Mouse (Mus musculus): Measurements from ENCODE around the gene Pitpnm2. TPM values are rescaled to one million over a fixed set of nuclear protein-coding genes. Genes with fewer than 3 reads are reported as not detected.

The Pitpnm2 gene
- polyA plus RNA-seq, 1 experiment from 2014 or later: 3.4 TPM

GRCm38 (mm10) chr5:124244449-124244848 lies 5.1 kb downstream of the Pitpnm2 start:
- WGBS: 94% methylated on average over 8 of the region's 8 CpGs
- no peak for ATAC-seq (replicated peaks; ENCODE audit: insufficient number of reproducible peaks, low FRiP score, low TSS enrichment, low read depth)

GRCm38 (mm10) chr5:124243236-124243901 lies 6.2 kb downstream of the Pitpnm2 start:
- no peaks in the 10 kb centered on the region for H3K27me3 ChIP-seq (ENCODE audit: control insufficient read depth, insufficient read depth, low read length)
- H3K4me1 ChIP-seq (ENCODE audit: control insufficient read depth, insufficient read depth, low read length): peaks cover 3% of the 10 kb centered on the region; the same call in 1 of the 2 replicates
- ATAC-seq (replicated peaks; ENCODE audit: insufficient number of reproducible peaks, low FRiP score, low TSS enrichment, low read depth) (no peak), DNase-seq (ENCODE audit: low spot score) (no peak)
- no peak overlapping the region for H3K4me2 ChIP-seq (ENCODE audit: low read depth, low read length)
- H3K9me3 ChIP-seq (replicated peaks; ENCODE audit: control insufficient read depth, low read length): no peaks in the 10 kb centered on the region
- no peak overlapping the region for H3K9ac ChIP-seq (replicated peaks; ENCODE audit: low read length)
- no peak overlapping the region for H3K27ac ChIP-seq (replicated peaks; ENCODE audit: low read depth, low read length)
- no peak overlapping the region for H3K4me3 ChIP-seq (ENCODE audit: low read depth, low read length)
- 88% methylated on average over 9 of the region's 9 CpGs for WGBS
- no peaks in the 10 kb centered on the region for H3K36me3 ChIP-seq (replicated peaks; ENCODE audit: control insufficient read depth, insufficient read depth, low read depth, low read length)

More at GRCm38 (mm10) chr5:124244449-124244848, 5.1 kb downstream of the Pitpnm2 start:
- Histone ChIP-seq H3K4me1 (ENCODE audit: control insufficient read depth, insufficient read depth, low read length) (peaks cover 3% of the 10 kb centered on the region; the same call in 1 of the 2 replicates), H3K4me3 (ENCODE audit: low read depth, low read length) (no peak overlapping the region), H3K9me3 (replicated peaks; ENCODE audit: control insufficient read depth, low read length) (no peaks in the 10 kb centered on the region), H3K27ac (replicated peaks; ENCODE audit: low read depth, low read length) (no peak overlapping the region), H3K4me2 (ENCODE audit: low read depth, low read length) (no peak overlapping the region), H3K27me3 (ENCODE audit: control insufficient read depth, insufficient read depth, low read length) (no peaks in the 10 kb centered on the region), H3K36me3 (replicated peaks; ENCODE audit: control insufficient read depth, insufficient read depth, low read depth, low read length) (no peaks in the 10 kb centered on the region), H3K9ac (replicated peaks; ENCODE audit: low read length) (no peak overlapping the region)
- no peak for DNase-seq (ENCODE audit: low spot score)

GRCm38 (mm10) chr5:124241686-124242444 lies 7.7 kb downstream of the Pitpnm2 start:
- 41% methylated on average over 10 of the region's 10 CpGs for WGBS
- Histone ChIP-seq H3K27me3 (ENCODE audit: control insufficient read depth, insufficient read depth, low read length) (no peaks in the 10 kb centered on the region), H3K36me3 (replicated peaks; ENCODE audit: control insufficient read depth, insufficient read depth, low read depth, low read length) (no peaks in the 10 kb centered on the region), H3K4me3 (ENCODE audit: low read depth, low read length) (no peak overlapping the region), H3K27ac (replicated peaks; ENCODE audit: low read depth, low read length) (no peak overlapping the region), H3K4me1 (ENCODE audit: control insufficient read depth, insufficient read depth, low read length) (peaks cover 3% of the 10 kb centered on the region; the same call in 1 of the 2 replicates), H3K4me2 (ENCODE audit: low read depth, low read length) (no peak overlapping the region), H3K9me3 (replicated peaks; ENCODE audit: control insufficient read depth, low read length) (no peaks in the 10 kb centered on the region), H3K9ac (replicated peaks; ENCODE audit: low read length) (no peak overlapping the region)
- DNase-seq (ENCODE audit: low spot score): peak; percentile 13
- ATAC-seq (replicated peaks; ENCODE audit: insufficient number of reproducible peaks, low FRiP score, low TSS enrichment, low read depth): no peak

GRCm38 (mm10) chr5:124240841-124241685 lies 8.5 kb downstream of the Pitpnm2 start:
- no peak overlapping the region for H3K4me2 ChIP-seq (ENCODE audit: low read depth, low read length)
- DNase-seq (ENCODE audit: low spot score) (peak; percentile 14), ATAC-seq (replicated peaks; ENCODE audit: insufficient number of reproducible peaks, low FRiP score, low TSS enrichment, low read depth) (peak; percentile 58; the same call in 1 of the 2 replicates)
- no peaks in the 10 kb centered on the region for H3K27me3 ChIP-seq (ENCODE audit: control insufficient read depth, insufficient read depth, low read length)
- no peak overlapping the region for H3K9ac ChIP-seq (replicated peaks; ENCODE audit: low read length)
- H3K36me3 ChIP-seq (replicated peaks; ENCODE audit: control insufficient read depth, insufficient read depth, low read depth, low read length): no peaks in the 10 kb centered on the region
- no peak overlapping the region for H3K4me3 ChIP-seq (ENCODE audit: low read depth, low read length)
- H3K9me3 ChIP-seq (replicated peaks; ENCODE audit: control insufficient read depth, low read length): no peaks in the 10 kb centered on the region
- peaks cover 3% of the 10 kb centered on the region; the same call in 1 of the 2 replicates for H3K4me1 ChIP-seq (ENCODE audit: control insufficient read depth, insufficient read depth, low read length)
- 36% methylated on average over 22 of the region's 22 CpGs for WGBS
- H3K27ac ChIP-seq (replicated peaks; ENCODE audit: low read depth, low read length): no peak overlapping the region

GRCm38 (mm10) chr5:124236180-124236579 lies 13.4 kb downstream of the Pitpnm2 start:
- no peaks in the 10 kb centered on the region for H3K9me3 ChIP-seq (replicated peaks; ENCODE audit: control insufficient read depth, low read length)
- no peak overlapping the region for H3K4me2 ChIP-seq (ENCODE audit: low read depth, low read length)
- no peak overlapping the region for H3K9ac ChIP-seq (replicated peaks; ENCODE audit: low read length)
- H3K36me3 ChIP-seq (replicated peaks; ENCODE audit: control insufficient read depth, insufficient read depth, low read depth, low read length): no peaks in the 10 kb centered on the region
- H3K27ac ChIP-seq (replicated peaks; ENCODE audit: low read depth, low read length): no peak overlapping the region
- H3K27me3 ChIP-seq (ENCODE audit: control insufficient read depth, insufficient read depth, low read length): no peaks in the 10 kb centered on the region
- H3K4me3 ChIP-seq (ENCODE audit: low read depth, low read length): no peak overlapping the region
- WGBS: 81% methylated on average over 4 of the region's 4 CpGs
- H3K4me1 ChIP-seq (ENCODE audit: control insufficient read depth, insufficient read depth, low read length): no peaks in the 10 kb centered on the region
- no peak for ATAC-seq (replicated peaks; ENCODE audit: insufficient number of reproducible peaks, low FRiP score, low TSS enrichment, low read depth)
- DNase-seq (ENCODE audit: low spot score): no peak

GRCm38 (mm10) chr5:124234778-124235177 lies 14.8 kb downstream of the Pitpnm2 start:
- Histone ChIP-seq H3K36me3 (replicated peaks; ENCODE audit: control insufficient read depth, insufficient read depth, low read depth, low read length) (no peaks in the 10 kb centered on the region), H3K27ac (replicated peaks; ENCODE audit: low read depth, low read length) (no peak overlapping the region), H3K4me1 (ENCODE audit: control insufficient read depth, insufficient read depth, low read length) (no peaks in the 10 kb centered on the region), H3K9ac (replicated peaks; ENCODE audit: low read length) (no peak overlapping the region), H3K27me3 (ENCODE audit: control insufficient read depth, insufficient read depth, low read length) (no peaks in the 10 kb centered on the region), H3K9me3 (replicated peaks; ENCODE audit: control insufficient read depth, low read length) (no peaks in the 10 kb centered on the region), H3K4me2 (ENCODE audit: low read depth, low read length) (no peak overlapping the region), H3K4me3 (ENCODE audit: low read depth, low read length) (no peak overlapping the region)
- WGBS: 92% methylated on average over 6 of the region's 6 CpGs
- DNase-seq (ENCODE audit: low spot score) (no peak), ATAC-seq (replicated peaks; ENCODE audit: insufficient number of reproducible peaks, low FRiP score, low TSS enrichment, low read depth) (no peak)

GRCm38 (mm10) chr5:124233874-124234661 lies 15.5 kb downstream of the Pitpnm2 start:
- no peak overlapping the region for H3K27ac ChIP-seq (replicated peaks; ENCODE audit: low read depth, low read length)
- no peaks in the 10 kb centered on the region for H3K36me3 ChIP-seq (replicated peaks; ENCODE audit: control insufficient read depth, insufficient read depth, low read depth, low read length)
- ATAC-seq (replicated peaks; ENCODE audit: insufficient number of reproducible peaks, low FRiP score, low TSS enrichment, low read depth) (no peak), DNase-seq (ENCODE audit: low spot score) (no peak)
- H3K4me1 ChIP-seq (ENCODE audit: control insufficient read depth, insufficient read depth, low read length): no peaks in the 10 kb centered on the region
- 48% methylated on average over 12 of the region's 12 CpGs for WGBS
- no peaks in the 10 kb centered on the region for H3K9me3 ChIP-seq (replicated peaks; ENCODE audit: control insufficient read depth, low read length)
- no peak overlapping the region for H3K4me2 ChIP-seq (ENCODE audit: low read depth, low read length)
- no peaks in the 10 kb centered on the region for H3K27me3 ChIP-seq (ENCODE audit: control insufficient read depth, insufficient read depth, low read length)
- no peak overlapping the region for H3K9ac ChIP-seq (replicated peaks; ENCODE audit: low read length)
- H3K4me3 ChIP-seq (ENCODE audit: low read depth, low read length): no peak overlapping the region
